Mouse (Mus musculus) mesoderm, embryonic 11.5 days (tissue): Measurements from ENCODE around the gene Mybpc1.
"Not testable (repeated sequence)": the region's sequence is repeated elsewhere in the genome, so short reads cannot be mapped to it uniquely, and the experiment has no call there.

Source experiments
- DNase-seq: peaks from one replicate; pipeline ENCODE4 v3.0.0-alpha.2; 2012; ENCODE audit warnings: low read depth, low spot score

The Mybpc1 gene

GRCm38 (mm10) chr10:88552738-88553137, 52.2 kb downstream of the Mybpc1 start:
- DNase-seq: no peak

GRCm38 (mm10) chr10:88550225-88550624, 54.7 kb downstream of the Mybpc1 start:
- no peak for DNase-seq

- DNase-seq: no peak
Observed at GRCm38 (mm10) chr10:88547635-88548034, 57.3 kb downstream of the Mybpc1 start.

- no peak for DNase-seq
Observed at GRCm38 (mm10) chr10:88530631-88531030, 74.3 kb downstream of the Mybpc1 start.

- DNase-seq: no peak
Observed at GRCm38 (mm10) chr10:88524016-88524415, 80.9 kb downstream of the Mybpc1 start.

GRCm38 (mm10) chr10:88523212-88523611, 81.7 kb downstream of the Mybpc1 start:
- DNase-seq: no peak

- no peak for DNase-seq
Observed at GRCm38 (mm10) chr10:88522795-88523194, 82.2 kb downstream of the Mybpc1 start.

GRCm38 (mm10) chr10:88515049-88515448, 89.9 kb downstream of the Mybpc1 start:
- DNase-seq: not testable (repeated sequence)

- DNase-seq: no peak
Observed at GRCm38 (mm10) chr10:88514495-88514894, 90.5 kb downstream of the Mybpc1 start.

GRCm38 (mm10) chr10:88513574-88514135, 91.3 kb downstream of the Mybpc1 start:
- DNase-seq: no peak

- DNase-seq: no peak
Observed at GRCm38 (mm10) chr10:88511355-88511754, 93.6 kb downstream of the Mybpc1 start.

GRCm38 (mm10) chr10:88510503-88511271, 94.3 kb downstream of the Mybpc1 start:
- DNase-seq: no peak

- no peak for DNase-seq
Observed at GRCm38 (mm10) chr10:88507691-88508143, 97.2 kb downstream of the Mybpc1 start.

- no peak for DNase-seq
Observed at GRCm38 (mm10) chr10:88505256-88505655, 99.7 kb downstream of the Mybpc1 start.

GRCm38 (mm10) chr10:88504481-88504880, 100.5 kb downstream of the Mybpc1 start:
- no peak for DNase-seq

- DNase-seq: peak; percentile 78
Observed at GRCm38 (mm10) chr10:88503421-88504314, 101.3 kb downstream of the Mybpc1 start, which contains the start of gene Chpt1. Chpt1 (minus strand) TSS chr10:88504073.

GRCm38 (mm10) chr10:88502919-88503318, 102.0 kb downstream of the Mybpc1 start:
- no peak for DNase-seq

- DNase-seq: no peak
Observed at GRCm38 (mm10) chr10:88501886-88502765, 102.8 kb downstream of the Mybpc1 start.

- no peak for DNase-seq
Observed at GRCm38 (mm10) chr10:88501370-88501769, 103.6 kb downstream of the Mybpc1 start.

GRCm38 (mm10) chr10:88499993-88500392, 105.0 kb downstream of the Mybpc1 start:
- no peak for DNase-seq
